Mouse (Mus musculus): ENCODE data around the gene Babam2.

DNA sequence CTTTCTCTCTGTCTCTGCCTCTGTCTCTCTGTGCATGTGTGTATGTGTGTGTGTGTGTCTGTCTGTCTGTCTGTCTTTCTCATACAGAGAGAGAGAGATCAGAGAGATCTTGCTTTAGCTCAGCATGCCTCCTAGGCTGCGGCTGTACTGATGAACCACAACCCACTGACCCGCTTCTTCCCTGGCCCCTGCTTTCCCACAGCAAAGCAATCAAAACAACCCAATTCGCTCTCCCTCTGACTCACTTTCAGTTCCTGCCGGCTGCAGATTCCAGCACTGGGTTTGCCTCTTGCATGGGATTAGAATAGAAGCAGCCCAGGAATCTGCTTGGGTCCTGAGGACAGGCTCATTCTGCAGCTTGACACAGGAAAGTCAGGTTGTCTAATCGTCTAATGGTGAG, 392.0 kb downstream of the Babam2 start:
- TF ChIP-seq CTCF (IDR thresholded peaks at IDR 0.05; ENCODE audit: extremely low read depth, insufficient read depth, low read length) (no peak), POLR2A (IDR thresholded peaks at IDR 0.05; ENCODE audit: extremely low read depth, insufficient read depth, low read length) (no peak)
